Mouse (Mus musculus) forebrain, embryonic 11.5 days (tissue): ENCODE measurements at regions not wholly inside any gene's neighbourhood (a gene's known extent, or its start where the extent isn't known, plus 50 kb on each side); places are given as distances from the start of the nearest gene placed in this dataset.

ENCODE experiments used
- ATAC-seq: fragments of 200-750 bp; cut with Nextera tagmentation; replicated peaks from 2 replicates; pipeline ENCODE4 v1.8.0; 2017; ENCODE audit warnings: moderate TSS enrichment; ENCODE audit not compliant: low FRiP score
- DNase-seq: peaks from one replicate; pipeline ENCODE4 v3.0.0-alpha.2; 2017; ENCODE audit warnings: low spot score
- H3K27ac ChIP-seq: fragments of 300-500 bp; sonication (generic); 2 replicates; pipeline ENCODE4 v1.5.1; 2014; ENCODE audit warnings: low read depth, low read length
- H3K27me3 ChIP-seq: fragments of 300-500 bp; sonication (generic); 2 replicates; pipeline ENCODE4 v1.6.1; 2014; ENCODE audit warnings: mild to moderate bottlenecking, low read length, mixed read lengths; ENCODE audit not compliant: control insufficient read depth, insufficient read depth
- H3K36me3 ChIP-seq: fragments of 300-500 bp; sonication (generic); 2 replicates; pipeline ENCODE4 v1.6.1; 2014; ENCODE audit warnings: mild to moderate bottlenecking, low read length, moderate library complexity, mixed read lengths; ENCODE audit not compliant: control insufficient read depth, insufficient read depth
- H3K4me1 ChIP-seq: fragments of 300-500 bp; sonication (generic); replicated peaks from 2 replicates; pipeline ENCODE4 v1.6.1; 2014; ENCODE audit warnings: low read length, mixed read lengths; ENCODE audit not compliant: control insufficient read depth, insufficient read depth
- H3K4me2 ChIP-seq: fragments of 300-500 bp; sonication (generic); 2 replicates; pipeline ENCODE4 v1.6.1; 2014; ENCODE audit warnings: low read depth, mild to moderate bottlenecking, low read length, moderate library complexity, mixed read lengths; ENCODE audit not compliant: severe bottlenecking
- H3K4me3 ChIP-seq: fragments of 300-500 bp; sonication (generic); 2 replicates; pipeline ENCODE4 v1.5.1; 2014; ENCODE audit warnings: low read depth, low read length
- H3K9ac ChIP-seq: fragments of 300-500 bp; sonication (generic); 2 replicates; pipeline ENCODE4 v1.6.1; 2014; ENCODE audit warnings: low read length
- H3K9me3 ChIP-seq: fragments of 300-500 bp; sonication (generic); 2 replicates; pipeline ENCODE4 v1.6.1; 2016; ENCODE audit warnings: low read length, mixed read lengths; ENCODE audit not compliant: control insufficient read depth
- WGBS: fragments of 180-500 bp; shearing (Covaris S2); extraction: QIAGEN DNeasy Blood & Tissue Kit; methylation state at CpG from one replicate; pipeline ENCODE4 v1.1.7; 2014; 5-methylcytosine and 5-hydroxymethylcytosine counted together

GRCm38 (mm10) chr7:124914061-124914460 is 530.4 kb upstream of the Kdm8 start:
- H3K9ac ChIP-seq: no peak overlapping the region
- H3K27ac ChIP-seq: no peak overlapping the region
- no peaks in the 10 kb centered on the region for H3K36me3 ChIP-seq
- H3K27me3 ChIP-seq: no peaks in the 10 kb centered on the region
- H3K4me3 ChIP-seq: no peak overlapping the region
- no peak overlapping the region for H3K4me2 ChIP-seq
- H3K9me3 ChIP-seq: no peaks in the 10 kb centered on the region
- ATAC-seq: no peak; the same call in 1 of the 2 replicates
- WGBS: 69% methylated on average over 5 of the region's 5 CpGs
- no peak for DNase-seq
- H3K4me1 ChIP-seq: 0 out of 2 replicates have a peak, but pooled peaks cover 4% of the 10 kb centered on the region

DNA sequence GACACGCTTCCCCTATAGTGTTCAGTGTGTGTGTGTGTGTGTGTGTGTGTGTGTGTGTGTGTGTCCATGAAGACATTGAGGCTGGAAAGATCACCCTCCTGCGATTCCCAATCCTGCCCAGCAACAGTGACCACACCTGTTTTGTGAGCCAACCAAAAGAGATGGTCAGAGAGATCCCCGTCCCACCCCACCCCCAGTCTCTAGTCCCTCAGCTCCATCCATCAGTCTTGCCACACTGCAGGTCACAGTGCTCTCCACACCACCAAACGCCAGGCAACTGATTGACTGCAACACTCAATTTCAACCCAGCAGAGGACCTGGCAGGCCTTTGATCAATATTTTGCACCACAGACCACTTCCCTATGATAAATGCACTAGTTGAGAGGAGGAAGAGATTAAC is 530.0 kb upstream of the Kdm8 start:
- no peaks in the 10 kb centered on the region for H3K27me3 ChIP-seq
- no peak overlapping the region for H3K4me2 ChIP-seq
- H3K4me1 ChIP-seq: 0 out of 2 replicates have a peak, but pooled peaks cover 4% of the 10 kb centered on the region
- no peak for DNase-seq
- H3K36me3 ChIP-seq: no peaks in the 10 kb centered on the region
- H3K27ac ChIP-seq: no peak overlapping the region
- 81% methylated on average over 4 of the region's 4 CpGs for WGBS
- no peaks in the 10 kb centered on the region for H3K9me3 ChIP-seq
- no peak overlapping the region for H3K9ac ChIP-seq
- no peak; the same call in 1 of the 2 replicates for ATAC-seq
- H3K4me3 ChIP-seq: no peak overlapping the region

GRCm38 (mm10) chr7:124914972-124915371 is 529.5 kb upstream of the Kdm8 start:
- no peak for ATAC-seq
- DNase-seq: no peak
- Histone ChIP-seq H3K27me3 (no peaks in the 10 kb centered on the region), H3K4me2 (no peak overlapping the region), H3K4me3 (no peak overlapping the region), H3K9ac (no peak overlapping the region), H3K36me3 (no peaks in the 10 kb centered on the region), H3K9me3 (no peaks in the 10 kb centered on the region), H3K27ac (no peak overlapping the region), H3K4me1 (0 out of 2 replicates have a peak, but pooled peaks cover 4% of the 10 kb centered on the region)
- 71% methylated on average over 6 of the region's 6 CpGs for WGBS

- Histone ChIP-seq H3K36me3 (no peaks in the 10 kb centered on the region), H3K4me2 (no peak overlapping the region), H3K9ac (no peak overlapping the region), H3K4me3 (no peak overlapping the region), H3K9me3 (no peaks in the 10 kb centered on the region), H3K4me1 (0 out of 2 replicates have a peak, but pooled peaks cover 4% of the 10 kb centered on the region), H3K27me3 (no peaks in the 10 kb centered on the region), H3K27ac (no peak overlapping the region)
- ATAC-seq: no peak
- 80% methylated on average over 5 of the region's 5 CpGs for WGBS
- DNase-seq: no peak
Measured at GRCm38 (mm10) chr7:124915637-124916036, 528.8 kb upstream of the Kdm8 start.

- no peak for ATAC-seq
- 65% methylated on average over 5 of the region's 5 CpGs for WGBS
- Histone ChIP-seq H3K9ac (no peak overlapping the region), H3K4me3 (no peak overlapping the region), H3K4me2 (no peak overlapping the region), H3K27ac (no peak overlapping the region), H3K36me3 (no peaks in the 10 kb centered on the region), H3K4me1 (0 out of 2 replicates have a peak, but pooled peaks cover 4% of the 10 kb centered on the region), H3K9me3 (no peaks in the 10 kb centered on the region), H3K27me3 (no peaks in the 10 kb centered on the region)
- DNase-seq: no peak
Measured at GRCm38 (mm10) chr7:124917606-124918120, 526.8 kb upstream of the Kdm8 start.

DNA sequence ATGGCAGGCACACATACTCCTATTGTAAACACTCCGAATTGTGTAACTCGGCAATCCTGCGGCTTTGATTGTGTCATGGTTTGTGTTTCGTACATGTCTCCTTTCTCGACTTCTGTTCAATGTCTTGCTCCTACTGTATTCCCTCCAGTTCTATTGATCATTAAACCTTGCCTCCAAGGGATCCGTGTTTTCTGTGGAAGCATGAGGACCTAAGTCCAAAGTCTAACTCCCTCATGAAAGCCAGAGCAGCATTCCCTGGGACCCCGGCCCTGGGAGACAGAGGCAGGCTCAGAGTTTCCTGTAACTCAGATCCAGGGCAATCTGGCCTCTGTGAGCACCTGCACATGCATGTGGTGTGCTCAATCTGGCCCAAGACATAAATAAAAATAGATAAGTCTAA is 521.7 kb upstream of the Kdm8 start:
- no peaks in the 10 kb centered on the region for H3K4me1 ChIP-seq
- H3K9ac ChIP-seq: no peak overlapping the region
- no peaks in the 10 kb centered on the region for H3K9me3 ChIP-seq
- no peaks in the 10 kb centered on the region for H3K36me3 ChIP-seq
- H3K27me3 ChIP-seq: no peaks in the 10 kb centered on the region
- DNase-seq (no peak), ATAC-seq (no peak)
- 90% methylated on average over 7 of the region's 7 CpGs for WGBS
- no peak overlapping the region for H3K4me2 ChIP-seq
- H3K27ac ChIP-seq: no peak overlapping the region
- H3K4me3 ChIP-seq: no peak overlapping the region

DNA sequence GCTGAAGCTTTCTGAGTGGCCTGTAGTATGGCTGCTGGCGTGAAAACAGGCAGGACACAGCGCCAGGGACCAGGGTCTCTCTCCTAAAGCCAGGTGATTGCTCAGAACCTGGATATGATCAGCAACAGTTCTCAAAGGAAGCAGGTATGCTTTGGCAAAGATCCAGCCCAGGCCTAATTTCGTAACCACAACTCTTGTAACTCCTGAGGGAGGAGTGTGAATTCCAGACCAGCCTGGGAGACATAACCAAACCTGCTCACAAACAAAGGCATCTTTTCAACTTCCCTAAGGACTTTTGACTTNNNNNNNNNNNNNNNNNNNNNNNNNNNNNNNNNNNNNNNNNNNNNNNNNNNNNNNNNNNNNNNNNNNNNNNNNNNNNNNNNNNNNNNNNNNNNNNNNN is 510.9 kb upstream of the Kdm8 start:
- Histone ChIP-seq H3K27me3 (no peaks in the 10 kb centered on the region), H3K36me3 (no peaks in the 10 kb centered on the region), H3K9me3 (no peaks in the 10 kb centered on the region), H3K4me1 (no peaks in the 10 kb centered on the region; the same call in 1 of the 2 replicates), H3K4me3 (no peak overlapping the region), H3K27ac (no peak overlapping the region), H3K9ac (no peak overlapping the region), H3K4me2 (no peak overlapping the region)
- DNase-seq (no peak), ATAC-seq (no peak)
- WGBS: 76% methylated on average over 3 of the region's 3 CpGs

DNA sequence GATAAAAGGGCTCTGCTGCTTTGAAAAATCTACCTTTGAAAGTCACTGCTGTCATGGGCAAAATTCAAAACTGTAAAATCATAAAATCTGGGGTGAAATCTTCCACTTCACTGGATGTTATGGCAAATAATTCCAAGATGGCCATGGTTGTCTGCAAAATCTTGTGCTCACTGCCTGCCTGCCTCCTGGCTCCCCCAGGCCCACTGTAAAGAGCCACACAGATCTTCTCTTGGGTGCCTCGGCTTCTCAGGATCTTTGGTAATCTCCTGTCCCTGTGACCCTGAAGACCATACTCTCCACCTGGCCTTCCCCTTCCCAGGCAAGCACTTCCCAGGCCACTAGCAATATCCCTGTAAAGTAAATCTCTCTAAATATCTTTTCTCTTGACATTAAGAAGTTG is 505.1 kb upstream of the Kdm8 start:
- Histone ChIP-seq H3K9me3 (no peaks in the 10 kb centered on the region), H3K9ac (no peak overlapping the region), H3K27me3 (no peaks in the 10 kb centered on the region), H3K4me1 (no peaks in the 10 kb centered on the region; the same call in 1 of the 2 replicates), H3K27ac (no peak overlapping the region), H3K36me3 (no peaks in the 10 kb centered on the region), H3K4me2 (no peak overlapping the region), H3K4me3 (no peak overlapping the region)
- DNase-seq (no peak), ATAC-seq (no peak)
- 83% methylated on average over 1 of the region's 1 CpGs for WGBS

DNA sequence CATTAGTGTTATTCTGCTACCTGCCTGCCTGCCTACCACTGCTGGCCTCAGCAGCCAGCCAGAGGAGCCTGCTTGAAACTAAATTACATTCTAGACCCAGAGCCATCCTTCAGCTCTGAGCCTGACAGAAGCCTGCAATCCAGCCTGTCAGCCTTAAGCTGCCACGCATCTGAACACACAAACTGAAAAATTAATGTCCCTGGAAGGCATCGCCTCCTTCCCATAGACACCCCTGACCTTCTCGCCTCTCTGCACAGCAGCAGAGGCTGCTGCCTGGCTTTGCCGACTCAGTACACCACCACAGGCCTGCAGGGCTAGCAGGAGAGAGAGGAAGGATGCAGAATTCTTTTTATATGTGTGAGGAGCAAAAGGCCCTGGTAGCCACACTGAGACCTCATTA is 502.9 kb upstream of the Kdm8 start:
- no peak overlapping the region for H3K9ac ChIP-seq
- no peak overlapping the region for H3K4me2 ChIP-seq
- H3K36me3 ChIP-seq: no peaks in the 10 kb centered on the region
- no peaks in the 10 kb centered on the region for H3K9me3 ChIP-seq
- DNase-seq (no peak), ATAC-seq (no peak)
- WGBS: 82% methylated on average over 4 of the region's 4 CpGs
- H3K27ac ChIP-seq: no peak overlapping the region
- H3K4me1 ChIP-seq: no peaks in the 10 kb centered on the region
- H3K4me3 ChIP-seq: no peak overlapping the region
- no peaks in the 10 kb centered on the region for H3K27me3 ChIP-seq
